Comparison of ENCODE assay signal across 8 mouse cellular contexts in genomic region chr12:105009370-105010212, GRCm38 (mm10). TPM values are rescaled to one million over a fixed set of nuclear protein-coding genes. Genes with fewer than 3 reads are reported as not detected.
A peak's percentile ranks its signal among the peaks of the same experiment; 100 is the strongest.
DNase-seq lines count a peak whose midpoint lies in the region; ATAC-seq and TF ChIP-seq lines count a peak whose summit lies in the region.

Gene Syne3 (minus strand): TSS chr12:105009809.

- peak within 1 kb of the TSS; percentile 95 for H3K27ac ChIP-seq in bone marrow, adult 2 months (ENCODE audit: control insufficient read depth, insufficient read depth, low read depth, low read length, poor library complexity)
- no peak within 1 kb of the TSS for H3K27ac ChIP-seq in hindbrain, embryonic 13.5 days
- no peak within 1 kb of the TSS for H3K27ac ChIP-seq in midbrain, embryonic 11.5 days (ENCODE audit: low read depth, low read length)

- no peaks in the 10 kb centered on the region for H3K27me3 ChIP-seq in G1E (ENCODE audit: insufficient read depth, low read length)
- peaks cover 80% of the 10 kb centered on the region for H3K27me3 ChIP-seq in hindbrain, embryonic 13.5 days
- peaks cover 38% of the 10 kb centered on the region for H3K27me3 ChIP-seq in midbrain, embryonic 11.5 days (ENCODE audit: control insufficient read depth, insufficient read depth, low read length)

- peak; percentile 77; the same call in 1 of the 2 replicates for TF ChIP-seq POLR2A in bone marrow, adult 2 months (IDR thresholded peaks at IDR 0.05; ENCODE audit: borderline replicate concordance, control insufficient read depth, low read depth, low read length)

- peak; percentile 88 for DNase-seq in G1E (ENCODE audit: low spot score)
- peak; percentile 73 for DNase-seq in gastrocnemius, adult 18-20 months (ENCODE audit: low spot score)
- DNase-seq in left cerebral cortex, postnatal 36 days (ENCODE audit: low spot score in 2 of 2): peak; percentile 73
- DNase-seq in midbrain, embryonic 11.5 days (ENCODE audit: low spot score, missing footprints): peak; percentile 92
- peak; percentile 42 for DNase-seq in right cerebral cortex, postnatal 4 days
- DNase-seq in cerebellum, postnatal 4 days (ENCODE audit: low spot score in 2 of 2): no peak

- peaks cover 91% of the 10 kb centered on the region for H3K4me1 ChIP-seq in G1E (ENCODE audit: insufficient read depth, low read depth, low read length)
- H3K4me1 ChIP-seq in bone marrow, adult 2 months (ENCODE audit: control insufficient read depth, insufficient read depth, low read length): peaks cover 15% of the 10 kb centered on the region
- H3K4me1 ChIP-seq in hindbrain, embryonic 13.5 days (replicated peaks): peaks cover 20% of the 10 kb centered on the region
- H3K4me1 ChIP-seq in midbrain, embryonic 11.5 days (ENCODE audit: control insufficient read depth, insufficient read depth, low read length): peaks cover 6% of the 10 kb centered on the region

- no peak for TF ChIP-seq CTCF in G1E (IDR thresholded peaks at IDR 0.05; ENCODE audit: low read depth, low read length)
- no peak for TF ChIP-seq CTCF in bone marrow, adult 2 months (IDR thresholded peaks at IDR 0.05; ENCODE audit: control insufficient read depth, insufficient read depth, low read length)

- H3K4me3 ChIP-seq in G1E (ENCODE audit: low read depth, low read length): peak within 1 kb of the TSS; percentile 78
- H3K4me3 ChIP-seq in bone marrow, adult 2 months (replicated peaks; ENCODE audit: control insufficient read depth, low read depth, low read length): peak within 1 kb of the TSS; percentile 89
- peak within 1 kb of the TSS; percentile 57 for H3K4me3 ChIP-seq in hindbrain, embryonic 13.5 days
- H3K4me3 ChIP-seq in midbrain, embryonic 11.5 days (ENCODE audit: low read depth, low read length): peak within 1 kb of the TSS; percentile 58

- peak; percentile 22 for ATAC-seq in G1E (ENCODE audit: extremely low read depth, insufficient number of reproducible peaks, low FRiP score, poor library complexity, severe bottlenecking)
- peak; percentile 57 for ATAC-seq in hindbrain, embryonic 13.5 days (ENCODE audit: low FRiP score)
- ATAC-seq in midbrain, embryonic 11.5 days (ENCODE audit: low FRiP score): peak; percentile 81

- no peaks in the 10 kb centered on the region for H3K9me3 ChIP-seq in G1E (replicated peaks)
- no peaks in the 10 kb centered on the region for H3K9me3 ChIP-seq in hindbrain, embryonic 13.5 days
- no peaks in the 10 kb centered on the region for H3K9me3 ChIP-seq in midbrain, embryonic 11.5 days (ENCODE audit: control insufficient read depth, low read length)

- H3K4me2 ChIP-seq in hindbrain, embryonic 13.5 days: peak within 1 kb of the TSS; percentile 98
- peak within 1 kb of the TSS; percentile 97 for H3K4me2 ChIP-seq in midbrain, embryonic 11.5 days

- H3K36me3 ChIP-seq in G1E (replicated peaks): peaks cover 34% of the 10 kb centered on the region
- H3K36me3 ChIP-seq in hindbrain, embryonic 13.5 days: no peaks in the 10 kb centered on the region
- no peaks in the 10 kb centered on the region for H3K36me3 ChIP-seq in midbrain, embryonic 11.5 days (ENCODE audit: control insufficient read depth, insufficient read depth, low read length)

- under 1% methylated on average over 66 of the region's 66 CpGs for WGBS in bone marrow, adult 2 months
- under 1% methylated on average over 64 of the region's 66 CpGs for WGBS in hindbrain, embryonic 13.5 days
- WGBS in midbrain, embryonic 11.5 days: under 1% methylated on average over 58 of the region's 66 CpGs

- intact Hi-C loops in left cerebral cortex, postnatal 36 days (cut with DNase I): loop anchor here (5.0 kb wide), 2 partner anchors 32 to 52 kb away; no protein-coding TSS in a partner anchor

- peak within 1 kb of the TSS; percentile 73 for H3K9ac ChIP-seq in hindbrain, embryonic 13.5 days
- peak within 1 kb of the TSS; percentile 56 for H3K9ac ChIP-seq in midbrain, embryonic 11.5 days (ENCODE audit: low read length)

RNA-seq across cellular contexts. Expression of gene Syne3, which starts in this region (rescaled TPM):
- 24.8 and 27.9 TPM in 2 replicates for total RNA-seq in G1E (2014; fragmentation: Nextera tagmentation)
- total RNA-seq in G1E (2017): 21.3 and 21.7 TPM in 2 replicates
- 29.7 and 31.1 TPM in 2 replicates for polyA plus RNA-seq in G1E (2012)
- polyA plus RNA-seq in bone marrow, adult 2 months (2011; ENCODE audit: insufficient read depth, insufficient read length, low replicate concordance, missing spikeins): 9.0 and 11.1 TPM in 2 replicates
- 1 to 10 TPM; 3.6 to 4.3 TPM for total RNA-seq in gastrocnemius, adult 18-20 months (2021)
- polyA plus RNA-seq in hindbrain, embryonic 13.5 days (2015; fragmentation: Nextera tagmentation; extraction: Ambion mirVana): 0.25 and 0.31 TPM in 2 replicates
- 1 to 10 TPM; 1.0 to 2.1 TPM for total RNA-seq in left cerebral cortex, postnatal 36 days (2021)
- 0.10 TPM in 1 of 2 replicates, not detected in the other for polyA plus RNA-seq in midbrain, embryonic 11.5 days (2014; fragmentation: Nextera tagmentation; extraction: Ambion mirVana)

Comparison
In these comparisons a context has a peak if more than half of its experiments do, and no peak if none do; other contexts are left out.
1. RNA of gene Syne3 (total RNA-seq): 21.3 to 27.9 TPM in G1E; 3.6 to 4.3 TPM in gastrocnemius, adult 18-20 months and 1.0 to 2.1 TPM in left cerebral cortex, postnatal 36 days; every median in the first group is over 4 times any median in the second.
2. Peak in ATAC-seq, H3K4me3 ChIP-seq, H3K9ac ChIP-seq and H3K4me2 ChIP-seq in hindbrain, embryonic 13.5 days; RNA of the gene not detected or under 1 TPM.
3. Peak in DNase-seq, ATAC-seq, H3K4me3 ChIP-seq, H3K9ac ChIP-seq and H3K4me2 ChIP-seq in midbrain, embryonic 11.5 days; RNA of the gene not detected or under 1 TPM.
4. ATAC-seq: peak in every context shown above with its lines; median percentile 81 in midbrain, embryonic 11.5 days; 57 in hindbrain, embryonic 13.5 days; 22 in G1E.
5. DNase-seq: peak in G1E (single experiment), gastrocnemius, adult 18-20 months (single experiment), left cerebral cortex, postnatal 36 days (2 of 2) and right cerebral cortex, postnatal 4 days (single experiment); none in cerebellum, postnatal 4 days (0 of 2).
6. Peak in every context shown above with its lines, with median percentiles within 50 percentile points of each other: H3K4me3 ChIP-seq.